Mouse (Mus musculus): ENCODE data around the gene Mink1. TPM values are rescaled to one million over a fixed set of nuclear protein-coding genes. Genes with fewer than 3 reads are reported as not detected.
"Not testable (repeated sequence)": the region's sequence is repeated elsewhere in the genome, so short reads cannot be mapped to it uniquely, and the experiment has no call there.

Mink1 gene
- total RNA-seq (2021): 10 to 100 TPM; 26.1 to 27.7 TPM
- long read RNA-seq, experiment 1, full-length matches to known transcripts: 2 of 11 reads
- long read RNA-seq, experiment 1, partial matches to known transcripts: 4 of 11 reads
- long read RNA-seq, experiment 1, other reads (novel, unspliced or antisense): 5 of 11 reads
- long read RNA-seq, experiment 2, full-length matches to known transcripts: 5 of 19 reads
- long read RNA-seq, experiment 2, partial matches to known transcripts: 3 of 19 reads
- long read RNA-seq, experiment 2, other reads (novel, unspliced or antisense): 11 of 19 reads

- intact Hi-C loops (cut with DNase I; ENCODE audit: low total_unique reads): loop anchor here (5.0 kb wide), 1 partner anchor 40 kb away; no protein-coding TSS in a partner anchor
- peak; percentile 91 for DNase-seq
Observed at GRCm38 (mm10) chr11:70562287-70562994, at the start of gene Mink1. Gene Mink1, plus strand, starts transcription at chr11:70562881.

- DNase-seq: peak; percentile 56
- intact Hi-C loops (cut with DNase I; ENCODE audit: low total_unique reads): no loop called here
Observed at GRCm38 (mm10) chr11:70513520-70513919, 49.2 kb upstream of the Mink1 start.

- DNase-seq: no peak
- intact Hi-C loops (cut with DNase I; ENCODE audit: low total_unique reads): no loop called here
Observed at GRCm38 (mm10) chr11:70514288-70514687, 48.4 kb upstream of the Mink1 start, which contains the start of gene Vmo1. Gene Vmo1, minus strand, starts transcription at chr11:70514616.

GRCm38 (mm10) chr11:70516352-70516751, 46.3 kb upstream of the Mink1 start:
- no peak for DNase-seq

GRCm38 (mm10) chr11:70518436-70518835, 44.2 kb upstream of the Mink1 start:
- no peak for DNase-seq
- intact Hi-C loops (cut with DNase I; ENCODE audit: low total_unique reads): loop anchor here (2.0 to 5.0 kb wide), 2 partner anchors 86 to 239 kb away; no protein-coding TSS in a partner anchor

More at GRCm38 (mm10) chr11:70516352-70516751, 46.3 kb upstream of the Mink1 start:
- intact Hi-C loops (cut with DNase I; ENCODE audit: low total_unique reads): loop anchor here (5.0 kb wide), 1 partner anchor 241 kb away; no protein-coding TSS in a partner anchor

GRCm38 (mm10) chr11:70518923-70519322, 43.8 kb upstream of the Mink1 start, which contains the start of gene Gltpd2:
Gene Gltpd2, plus strand, starts transcription at chr11:70519196.
- no peak for DNase-seq
- intact Hi-C loops (cut with DNase I; ENCODE audit: low total_unique reads): loop anchor here (2.0 to 5.0 kb wide), 2 partner anchors 86 to 238 kb away; no protein-coding TSS in a partner anchor

GRCm38 (mm10) chr11:70520178-70520769, 42.4 kb upstream of the Mink1 start:
- peak; percentile 59 for DNase-seq
- intact Hi-C loops (cut with DNase I; ENCODE audit: low total_unique reads): no loop called here

GRCm38 (mm10) chr11:70523306-70523989, 39.2 kb upstream of the Mink1 start:
- DNase-seq; intact Hi-C loops (cut with DNase I; ENCODE audit: low total_unique reads): not testable (repeated sequence)

GRCm38 (mm10) chr11:70524782-70525181, 37.9 kb upstream of the Mink1 start:
- intact Hi-C loops (cut with DNase I; ENCODE audit: low total_unique reads): no loop called here
- DNase-seq: no peak

GRCm38 (mm10) chr11:70525184-70525678, 37.5 kb upstream of the Mink1 start, which contains the start of gene Psmb6:
Gene Psmb6, plus strand, starts transcription at chr11:70525367.
- peak; percentile 89 for DNase-seq
- intact Hi-C loops (cut with DNase I; ENCODE audit: low total_unique reads): no loop called here

- DNase-seq: no peak
- intact Hi-C loops (cut with DNase I; ENCODE audit: low total_unique reads): no loop called here
Observed at GRCm38 (mm10) chr11:70525726-70526125, 37.0 kb upstream of the Mink1 start.

- intact Hi-C loops (cut with DNase I; ENCODE audit: low total_unique reads): no loop called here
- no peak for DNase-seq
Observed at GRCm38 (mm10) chr11:70526211-70526610, 36.5 kb upstream of the Mink1 start.

GRCm38 (mm10) chr11:70528610-70529009, 34.1 kb upstream of the Mink1 start:
- intact Hi-C loops (cut with DNase I; ENCODE audit: low total_unique reads): no loop called here

GRCm38 (mm10) chr11:70531065-70531464, 31.6 kb upstream of the Mink1 start:
- intact Hi-C loops (cut with DNase I; ENCODE audit: low total_unique reads): loop anchor here (5.0 kb wide), 1 partner anchor 76 kb away; no protein-coding TSS in a partner anchor
- not testable (repeated sequence) for DNase-seq

More at GRCm38 (mm10) chr11:70528610-70529009, 34.1 kb upstream of the Mink1 start:
- no peak for DNase-seq

- intact Hi-C loops (cut with DNase I; ENCODE audit: low total_unique reads): loop anchor here (5.0 kb wide), 1 partner anchor 74 kb away; no protein-coding TSS in a partner anchor
- DNase-seq: no peak
Observed at GRCm38 (mm10) chr11:70532839-70533238, 29.8 kb upstream of the Mink1 start, which contains the start of gene Gm40193. Gene Gm40193, minus strand, starts transcription at chr11:70532939.

GRCm38 (mm10) chr11:70539423-70539822, 23.3 kb upstream of the Mink1 start:
- DNase-seq: no peak
- intact Hi-C loops (cut with DNase I; ENCODE audit: low total_unique reads): no loop called here

- DNase-seq: peak; percentile 90
- intact Hi-C loops (cut with DNase I; ENCODE audit: low total_unique reads): no loop called here
Observed at GRCm38 (mm10) chr11:70539877-70540587, 22.6 kb upstream of the Mink1 start, which contains the start of gene Pld2. Gene Pld2, plus strand, starts transcription at chr11:70540064.

GRCm38 (mm10) chr11:70540928-70541327, 21.8 kb upstream of the Mink1 start:
- no peak for DNase-seq
- intact Hi-C loops (cut with DNase I; ENCODE audit: low total_unique reads): no loop called here

All from gastrocnemius, postnatal 14 days (tissue).